Mouse (Mus musculus) heart, adult 11 months (tissue): Measurements from ENCODE around the gene Sox5.
A peak's percentile ranks its signal among the peaks of the same experiment; 100 is the strongest.

Source experiments
- DNase-seq: peaks from one replicate; pipeline ENCODE4 v3.0.0; 2022

The Sox5 gene

DNA sequence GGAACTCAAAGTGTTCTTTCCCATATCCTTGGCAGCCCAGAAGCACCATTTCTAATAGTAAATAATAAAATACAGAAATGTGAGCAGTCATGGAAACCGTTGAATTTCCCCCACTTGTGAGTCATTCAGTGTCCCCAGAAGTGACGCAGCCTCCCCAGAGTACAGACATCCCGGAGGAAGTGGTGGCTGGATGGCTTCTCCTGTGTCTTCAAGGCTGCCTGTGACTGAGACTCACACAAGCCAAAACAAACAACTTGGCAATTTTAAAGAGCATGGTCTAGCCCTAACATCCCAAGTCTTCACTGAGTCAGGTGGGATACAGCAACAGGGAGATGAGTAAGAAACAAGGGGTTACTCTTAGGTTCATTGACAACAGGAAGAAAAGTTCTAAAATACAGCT is 511.5 kb downstream of the Sox5 start:
- peak; percentile 90 for DNase-seq

DNA sequence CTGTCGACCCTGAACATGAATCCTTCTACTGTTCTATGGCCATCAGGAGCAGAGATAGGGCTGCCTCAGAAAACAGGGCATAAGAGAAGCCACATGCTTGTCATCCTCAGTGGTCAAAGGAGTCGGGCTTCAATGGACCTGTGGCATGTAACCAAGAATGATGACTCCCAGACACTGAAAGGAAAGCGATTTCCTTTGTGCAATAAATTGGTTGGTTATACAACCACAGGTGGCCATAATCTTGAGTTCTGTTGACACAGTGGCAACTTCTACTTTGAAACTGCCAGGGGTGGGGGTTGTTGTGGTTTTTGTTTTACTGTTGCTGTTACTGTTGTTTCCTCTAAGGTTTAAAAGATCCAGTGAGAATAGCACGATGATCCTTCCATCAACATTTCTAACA is 512.1 kb downstream of the Sox5 start:
- peak; percentile 51 for DNase-seq

DNA sequence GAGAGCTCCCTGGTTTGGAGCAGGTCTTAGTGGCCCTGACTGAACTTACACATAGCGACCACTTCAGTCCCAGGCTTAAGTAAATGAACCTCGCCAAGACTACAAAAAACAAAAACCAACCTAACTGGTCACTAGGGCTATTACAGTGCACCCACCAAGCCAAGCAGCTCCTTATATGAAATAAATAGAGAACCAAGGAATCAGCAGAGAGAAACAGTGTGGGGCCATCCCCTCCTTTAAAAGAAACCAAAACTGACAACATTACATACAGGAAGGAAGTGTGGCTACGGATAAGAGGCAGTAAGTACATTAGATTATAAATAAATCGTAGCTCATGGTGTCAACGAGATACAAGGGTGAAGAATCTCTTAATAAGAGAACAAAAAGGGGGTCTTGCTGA is 516.0 kb downstream of the Sox5 start:
- no peak for DNase-seq

DNA sequence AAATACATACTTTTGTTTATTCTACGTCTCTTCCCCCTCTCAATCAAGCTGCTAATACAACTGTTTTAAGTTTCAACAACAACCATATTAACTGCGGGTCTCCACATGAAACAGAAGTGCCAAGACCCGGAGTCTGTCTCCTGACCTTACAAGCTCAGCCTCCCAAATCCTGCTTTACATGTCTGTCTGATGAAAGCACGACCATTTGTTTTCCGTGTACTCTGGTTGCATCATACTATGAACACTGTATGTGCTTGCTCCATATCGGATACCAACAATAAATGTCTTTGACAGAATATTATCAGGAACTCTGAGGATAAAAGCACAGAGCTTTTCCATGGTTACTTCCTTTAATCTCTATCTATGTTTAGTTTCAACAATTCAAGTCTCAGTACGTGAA is 516.8 kb downstream of the Sox5 start:
- no peak for DNase-seq

DNA sequence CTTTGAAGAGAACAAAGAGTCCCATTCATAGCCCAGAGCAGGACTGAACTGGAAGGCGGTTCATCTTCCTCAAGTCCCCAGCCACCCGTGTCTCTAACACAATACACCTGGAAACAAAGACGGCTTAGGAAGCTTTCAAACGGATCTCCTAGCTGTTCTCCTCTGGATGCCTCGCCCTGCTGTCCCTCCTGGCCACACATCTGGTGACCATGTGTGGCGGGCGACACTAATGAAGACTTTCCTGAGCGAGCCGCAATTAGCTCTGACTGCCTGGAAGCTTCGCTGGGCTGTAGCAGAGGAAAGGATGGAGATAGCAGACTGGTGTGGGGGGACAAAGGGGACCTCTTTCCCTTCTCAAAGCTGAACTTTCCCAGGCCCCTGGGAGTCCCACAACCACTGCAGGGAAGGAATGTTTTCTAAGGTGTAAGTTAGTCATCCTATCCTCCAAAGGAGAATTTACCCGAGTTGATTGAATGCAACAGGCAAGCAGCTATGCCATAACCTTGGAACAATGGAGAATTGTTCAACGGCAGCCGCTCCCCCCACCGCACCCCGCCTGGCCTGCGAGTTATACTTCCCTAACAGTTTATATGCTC is 517.4 kb downstream of the Sox5 start:
- no peak for DNase-seq

DNA sequence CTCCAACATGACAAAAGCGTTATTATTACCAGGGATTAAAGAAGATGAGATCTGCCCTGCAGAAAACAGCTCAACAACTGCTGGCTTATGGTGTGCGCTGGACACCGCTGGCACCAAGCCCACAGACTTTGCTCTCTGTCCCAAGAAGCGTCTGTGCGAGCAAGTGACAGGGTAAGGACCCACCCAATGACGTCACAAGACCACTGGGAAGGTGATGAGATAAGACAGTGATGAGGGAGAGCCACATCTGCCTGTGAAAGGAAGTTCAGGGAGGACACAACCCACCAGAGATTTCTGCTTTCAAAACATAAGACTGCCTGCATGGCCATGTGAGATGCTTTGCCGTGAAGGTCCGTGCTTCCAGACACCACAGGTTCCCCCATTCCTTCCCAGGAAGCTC is 525.3 kb downstream of the Sox5 start:
- DNase-seq = peak; percentile 94

DNA sequence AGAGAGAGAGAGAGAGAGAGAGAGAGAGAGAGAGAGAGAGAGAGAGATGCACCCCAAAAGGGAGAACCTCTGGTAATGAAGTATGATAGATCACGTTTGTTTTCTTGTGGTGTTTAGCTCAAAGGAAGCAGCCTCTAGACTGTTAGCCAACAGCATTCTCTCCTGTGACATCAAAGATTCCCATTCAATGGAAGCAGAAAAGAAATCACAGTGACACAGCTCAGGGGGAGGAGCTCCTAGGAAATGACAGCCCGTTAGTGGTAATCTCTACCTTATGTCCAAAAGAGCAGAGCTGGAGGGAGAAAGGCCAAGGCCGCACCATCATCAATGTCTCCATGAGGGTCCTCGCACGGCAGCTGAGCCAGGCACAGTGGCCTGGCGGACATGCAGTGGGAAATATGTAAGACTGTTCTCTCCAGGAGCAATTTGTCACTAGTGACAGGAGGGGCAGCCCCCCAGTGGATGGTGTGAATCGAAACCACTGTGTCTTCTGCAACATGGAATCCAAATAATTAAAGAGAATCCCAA is 529.5 kb downstream of the Sox5 start:
- DNase-seq = no peak

DNA sequence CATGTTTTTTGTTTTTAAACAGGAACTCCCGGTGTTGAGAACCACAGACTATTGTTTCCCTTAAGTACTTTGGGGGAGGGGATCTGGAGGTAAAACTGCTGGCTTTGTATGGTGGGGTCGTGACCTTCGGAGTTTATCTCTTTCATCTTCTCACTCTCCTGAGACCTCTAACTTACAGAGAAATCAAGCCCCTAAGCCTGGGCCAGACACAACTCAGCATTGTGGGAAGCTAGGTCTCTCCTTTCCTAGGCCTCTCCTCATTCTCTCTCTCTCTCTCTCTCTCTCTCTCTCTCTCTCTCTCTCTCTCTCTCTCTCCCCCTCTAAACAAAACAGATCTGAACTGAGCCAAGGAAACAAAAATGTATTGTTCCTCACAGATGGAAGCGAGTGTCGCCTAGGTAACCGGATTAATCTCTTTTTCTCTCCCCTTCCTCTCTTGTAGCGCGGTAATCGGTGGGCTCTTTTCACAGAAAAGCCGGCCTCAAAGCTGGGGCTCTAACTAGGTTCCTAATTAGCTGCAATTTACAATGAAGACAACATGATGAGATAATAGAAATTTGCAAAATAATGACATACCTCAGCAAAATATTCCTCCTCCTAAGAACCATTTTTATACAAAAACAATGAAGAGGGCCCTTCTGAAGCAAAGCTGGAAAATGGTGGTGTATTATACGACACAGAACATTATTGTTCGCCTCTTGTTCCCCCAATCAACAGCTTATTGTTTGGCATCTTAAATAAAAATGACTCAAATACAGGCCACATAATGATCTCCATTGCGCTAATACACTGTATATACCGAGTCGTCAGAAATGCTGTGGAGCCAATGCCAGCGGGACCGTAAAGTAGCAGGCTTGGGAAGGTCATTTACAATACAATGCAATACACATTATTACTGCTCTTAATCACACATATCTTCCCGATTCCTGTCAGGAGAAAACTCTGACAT is 530.3 kb downstream of the Sox5 start:
- no peak for DNase-seq

DNA sequence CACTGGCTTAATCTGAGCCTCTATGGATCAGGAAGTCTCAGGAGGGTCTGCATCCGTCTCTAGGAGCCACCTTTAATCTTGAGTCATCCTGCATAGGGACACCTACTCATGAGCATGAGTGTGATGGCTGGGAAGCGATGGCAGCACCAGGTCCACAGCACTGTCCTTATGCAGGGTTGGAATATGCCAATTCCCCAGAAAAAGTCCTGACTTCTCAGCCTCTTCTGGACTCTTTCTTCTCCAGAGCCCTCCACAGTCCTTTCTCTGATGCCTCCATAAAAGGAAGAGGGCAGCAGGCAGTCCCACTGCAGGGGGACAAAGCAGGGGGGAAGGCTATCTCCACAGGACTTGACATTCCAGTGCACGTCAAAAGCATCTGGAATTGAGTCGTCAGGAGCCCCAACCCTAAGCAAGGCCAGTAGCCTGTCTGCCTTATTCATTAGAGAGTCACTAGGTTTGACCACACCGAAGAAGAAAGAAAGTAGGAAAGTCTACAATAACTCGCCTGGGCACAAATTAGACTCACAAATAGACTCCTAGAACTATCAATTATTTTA is 531.1 kb downstream of the Sox5 start:
- no peak for DNase-seq

DNA sequence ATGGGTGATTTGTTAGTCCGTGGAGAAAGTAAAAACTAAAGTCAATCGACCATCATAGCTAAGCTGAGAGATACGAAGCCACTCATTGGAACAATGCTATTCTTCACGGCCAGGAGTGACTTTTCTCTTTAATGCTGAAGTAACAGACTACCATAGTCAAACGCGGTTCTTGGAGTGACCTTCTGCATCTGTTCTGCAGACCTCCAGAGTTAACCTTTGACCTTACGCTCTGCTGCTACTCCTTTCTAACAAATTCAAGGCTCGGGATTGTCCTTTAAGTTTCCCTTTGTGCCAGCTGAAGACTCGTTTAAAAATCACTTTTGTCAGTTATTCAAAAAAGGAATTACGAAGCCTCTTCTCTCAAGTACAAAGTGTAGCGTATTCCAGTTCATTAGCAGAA is 545.2 kb downstream of the Sox5 start:
- DNase-seq = no peak

DNA sequence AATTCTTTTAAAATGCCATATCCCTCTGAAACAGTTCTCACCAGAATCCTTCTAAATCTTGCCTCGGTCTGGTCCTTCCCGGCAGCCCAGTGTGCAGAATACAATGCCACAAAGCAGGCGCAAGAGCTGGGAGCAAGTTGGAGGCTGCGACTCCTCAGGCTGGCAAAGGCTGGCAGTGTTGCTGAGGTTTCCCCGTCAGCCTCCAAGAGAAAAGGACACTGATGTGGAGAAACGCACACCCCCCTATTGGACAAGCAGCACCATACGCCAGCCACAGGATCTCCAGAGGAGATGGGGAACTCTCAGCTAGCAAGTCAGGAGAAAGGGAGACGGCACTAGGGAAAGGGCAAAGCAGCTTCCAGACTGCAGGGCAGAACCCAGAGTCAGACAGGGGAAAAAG is 577.8 kb downstream of the Sox5 start:
- peak; percentile 88 for DNase-seq

DNA sequence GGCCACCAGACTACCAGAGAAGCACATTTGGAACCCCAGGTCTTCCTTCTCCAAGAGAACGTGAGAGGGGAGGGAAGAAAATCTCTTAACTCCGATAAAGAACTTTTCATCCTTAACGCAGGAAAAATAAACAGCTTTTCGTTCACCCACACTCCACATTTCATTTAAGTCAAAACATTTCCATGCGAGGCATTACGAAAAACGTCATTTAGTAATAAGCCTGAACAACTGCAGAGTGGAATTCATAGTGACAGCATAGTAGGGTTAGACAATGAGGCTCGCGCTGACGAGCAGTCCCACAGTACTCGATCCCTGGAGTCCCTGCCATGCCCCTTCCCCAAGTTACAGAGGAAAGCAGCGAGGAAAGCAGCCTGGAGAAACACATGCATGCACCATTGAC is 578.8 kb downstream of the Sox5 start:
- DNase-seq = peak; percentile 49

DNA sequence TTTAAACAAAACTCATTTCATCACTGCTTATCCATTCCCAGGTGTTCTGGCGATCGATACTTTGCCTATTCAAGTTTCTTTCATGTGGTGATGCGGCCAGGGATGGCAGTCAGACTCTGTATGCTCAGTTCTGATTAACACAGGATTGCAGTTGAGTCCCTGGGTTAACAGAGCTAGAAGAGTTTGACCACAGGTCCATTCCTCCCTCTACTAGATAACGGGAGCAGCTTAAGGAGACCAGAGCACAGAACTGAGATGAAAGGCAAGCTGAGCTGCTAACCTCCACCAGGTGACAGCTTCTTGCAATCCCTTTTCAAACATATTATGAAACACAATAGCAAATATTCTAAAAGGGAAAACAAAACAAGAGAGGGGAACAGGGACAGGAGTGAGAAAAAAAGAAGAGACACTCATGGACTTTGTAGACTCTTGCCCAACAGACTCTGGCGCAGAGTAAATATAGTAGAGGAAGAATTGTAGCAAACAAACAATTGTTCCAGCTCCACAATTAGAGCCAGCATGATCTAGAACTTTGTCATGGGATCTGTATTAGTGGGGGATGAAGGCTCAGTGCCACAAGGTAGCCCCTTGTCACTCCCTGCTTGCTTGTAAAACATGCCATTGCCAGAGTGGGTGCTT is 580.3 kb downstream of the Sox5 start:
- DNase-seq = peak; percentile 61

DNA sequence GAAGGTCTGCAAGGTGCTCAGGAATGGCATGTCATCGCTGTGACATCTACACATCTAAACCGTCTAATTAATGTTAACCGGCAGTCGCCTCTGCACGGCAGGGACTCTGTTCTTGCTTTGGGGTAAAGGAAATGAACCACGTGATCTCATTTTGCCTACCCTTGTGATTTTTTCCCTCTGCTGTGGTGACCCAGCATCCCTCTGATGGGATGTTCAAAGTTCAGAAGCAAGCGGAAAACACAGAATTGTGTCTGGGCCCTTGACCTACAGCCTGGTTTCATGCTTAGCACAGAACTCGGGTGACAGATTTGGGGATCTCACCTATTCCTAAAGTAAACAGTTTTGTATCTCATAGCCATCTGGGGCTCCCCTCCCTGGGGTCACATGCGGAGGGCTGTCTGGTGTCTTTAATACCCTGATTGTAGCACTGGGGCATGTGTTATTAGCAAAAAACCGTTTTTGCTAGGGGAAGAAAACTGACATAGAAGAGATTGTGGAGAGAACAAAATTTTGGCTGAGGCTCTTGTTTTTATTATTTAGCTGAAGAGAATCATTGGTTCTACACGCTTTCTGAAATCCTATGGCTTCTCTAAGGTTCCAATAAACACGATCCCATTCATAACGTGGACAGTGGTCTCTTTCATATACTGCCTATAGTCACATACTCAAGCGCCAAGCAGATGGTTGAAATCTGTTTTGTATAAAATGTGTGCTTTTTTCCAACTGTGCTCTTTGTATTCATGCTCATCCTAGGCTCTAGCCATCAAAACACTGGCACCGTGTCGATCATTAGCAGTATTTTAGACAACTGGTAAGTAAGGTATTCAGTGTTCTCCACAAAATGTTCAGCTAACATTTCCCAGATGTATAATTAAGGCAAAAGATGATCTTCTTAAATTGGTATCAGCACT is 584.3 kb downstream of the Sox5 start:
- DNase-seq = peak; percentile 81

DNA sequence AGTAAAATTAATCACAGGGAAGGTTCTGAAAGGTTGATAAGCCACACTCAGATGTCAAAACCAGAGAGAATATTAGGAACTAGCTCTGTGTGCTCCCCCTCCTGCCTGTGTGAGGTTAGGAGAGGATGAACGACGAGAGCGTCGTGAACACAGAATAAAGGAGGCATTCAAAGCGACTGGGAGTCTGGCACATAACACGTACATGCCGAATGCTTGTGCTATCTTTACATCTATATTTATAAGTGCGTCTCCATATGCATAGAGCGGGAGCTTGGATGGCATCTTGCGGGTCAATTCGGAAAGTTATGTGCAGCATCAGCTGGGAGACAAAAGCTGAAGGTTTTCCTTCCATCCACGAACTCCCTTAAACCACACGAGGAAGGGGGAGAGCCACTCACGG is 585.8 kb downstream of the Sox5 start:
- peak; percentile 49 for DNase-seq

DNA sequence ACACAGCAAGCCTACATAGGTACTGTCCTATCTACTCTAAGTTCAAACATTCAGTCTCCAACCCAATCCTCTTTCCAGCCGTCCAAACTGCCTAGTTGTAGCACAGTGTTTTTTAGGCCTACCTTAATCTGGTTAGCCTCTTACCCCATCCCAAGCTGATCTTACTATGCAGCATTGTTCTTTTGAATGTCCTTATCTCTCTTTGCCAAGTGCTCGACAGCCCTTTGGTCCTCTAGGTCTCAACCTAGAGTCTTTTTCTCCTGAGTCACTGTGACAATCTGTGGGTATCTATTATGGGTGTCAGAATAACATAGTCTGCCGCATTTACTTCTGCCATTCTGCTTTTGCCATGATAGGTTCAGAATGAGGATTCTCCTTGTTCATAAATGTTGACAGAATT is 598.7 kb downstream of the Sox5 start:
- no peak for DNase-seq

DNA sequence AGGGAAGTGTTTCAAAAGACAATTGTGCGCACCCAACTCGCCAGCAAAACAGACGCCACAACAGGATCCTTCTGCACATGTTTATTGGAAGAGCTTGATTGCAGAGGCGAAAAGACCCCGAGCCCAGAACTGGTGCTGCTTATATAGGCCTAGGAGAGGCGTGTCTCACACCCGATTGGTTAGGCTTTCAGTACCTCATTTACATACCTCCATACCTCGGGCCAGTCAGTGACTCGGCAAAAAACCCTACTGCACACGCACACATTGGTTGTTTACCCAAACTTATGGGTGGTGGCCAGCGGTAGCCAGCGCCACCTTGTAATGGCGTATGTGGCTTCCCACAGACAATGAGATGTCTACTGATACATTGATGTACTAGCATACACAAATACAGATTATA is 599.3 kb downstream of the Sox5 start:
- peak; percentile 55 for DNase-seq

DNA sequence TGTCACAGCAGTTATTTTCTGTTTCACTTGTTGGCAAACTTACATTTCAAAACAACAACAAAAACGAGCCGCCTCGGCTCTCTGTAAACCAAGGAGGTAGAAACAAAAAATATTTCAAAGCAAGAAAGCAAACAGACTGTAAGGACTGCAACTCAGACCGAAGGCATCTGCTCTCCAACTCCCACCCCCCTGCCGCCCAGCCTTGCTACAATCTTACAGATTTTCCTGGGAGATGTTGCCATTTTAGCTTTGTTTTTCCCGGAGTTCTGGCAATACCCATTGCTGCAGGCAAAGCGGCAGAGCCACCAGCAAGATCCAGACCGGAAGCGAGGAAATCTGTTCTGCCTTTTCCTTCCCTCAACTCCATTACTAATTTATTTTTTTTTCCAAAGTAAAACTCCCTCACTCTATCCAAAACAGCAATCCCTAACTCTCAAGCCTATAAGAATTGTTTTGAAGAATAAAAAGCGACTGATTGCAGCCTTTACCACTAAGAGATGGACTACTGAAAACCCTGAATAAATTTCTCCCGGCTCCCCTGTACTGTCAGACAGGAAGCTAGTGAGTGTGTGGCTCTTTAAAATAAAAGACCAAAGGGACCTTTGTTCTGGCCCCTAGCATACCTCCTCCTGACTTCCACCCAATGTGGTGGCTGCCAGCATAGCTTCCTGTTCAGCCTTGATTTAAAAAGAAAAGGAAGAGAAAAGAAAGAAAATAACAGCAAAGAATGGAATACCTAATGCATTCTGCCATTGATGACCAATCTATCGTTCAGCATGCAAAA is 600.5 kb downstream of the Sox5 start:
- peak; percentile 86 for DNase-seq

DNA sequence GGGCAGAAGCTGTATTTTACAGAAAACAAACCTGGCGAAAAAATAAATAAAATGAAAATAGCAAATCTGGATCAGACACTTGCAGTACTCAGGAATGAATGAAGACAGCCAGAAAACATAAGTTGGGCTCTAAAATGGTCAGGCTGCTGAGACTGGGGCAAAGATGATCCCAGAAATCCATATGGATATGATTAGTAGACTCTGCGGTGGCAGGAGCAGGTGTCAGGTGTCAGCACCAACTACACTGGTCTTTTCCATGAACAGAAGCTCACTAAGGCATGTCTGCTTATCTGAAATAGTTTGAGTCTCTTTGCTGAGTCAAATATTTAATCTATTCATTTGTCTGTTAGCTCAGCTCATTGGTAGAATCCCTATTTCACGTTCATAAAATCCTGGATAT is 602.7 kb downstream of the Sox5 start:
- peak; percentile 29 for DNase-seq

DNA sequence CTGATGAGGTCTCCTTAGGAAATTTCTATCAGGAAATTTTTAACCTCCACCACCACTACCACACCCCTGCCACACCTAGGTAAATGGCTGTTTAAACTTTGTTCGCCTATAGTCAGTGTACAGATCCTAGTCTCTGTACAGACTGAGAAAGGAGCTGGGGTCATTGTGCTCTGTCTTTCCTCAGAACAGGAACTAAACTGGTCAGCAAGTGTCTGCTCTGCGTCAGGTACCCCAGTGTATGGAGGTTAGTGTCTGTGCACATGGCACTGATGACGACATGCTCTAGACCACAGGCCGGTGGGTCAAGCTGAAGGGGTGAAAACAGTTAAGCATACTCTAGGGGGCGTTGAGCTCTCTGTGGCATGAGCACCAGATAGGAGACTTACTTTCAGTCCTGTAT is 605.1 kb downstream of the Sox5 start:
- DNase-seq = peak; percentile 61

DNA sequence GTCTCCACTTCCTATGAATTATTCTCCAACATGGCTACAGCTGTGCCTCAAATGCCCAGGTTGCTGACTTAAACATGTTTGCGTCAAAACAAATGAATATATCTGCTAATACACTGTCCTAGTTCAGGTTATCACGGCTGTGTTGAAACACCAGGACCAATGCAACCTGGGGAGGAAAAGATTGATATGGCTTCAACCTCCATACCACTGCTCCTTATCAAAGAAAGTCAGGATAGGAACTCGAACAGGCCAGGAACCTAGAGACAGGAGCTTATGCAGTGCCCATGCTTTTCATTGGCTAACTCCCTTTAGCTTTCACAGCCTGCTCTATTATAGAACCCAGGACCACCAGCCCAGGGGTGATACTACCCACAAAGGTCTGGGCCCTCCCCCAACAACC is 606.2 kb downstream of the Sox5 start:
- peak; percentile 52 for DNase-seq

DNA sequence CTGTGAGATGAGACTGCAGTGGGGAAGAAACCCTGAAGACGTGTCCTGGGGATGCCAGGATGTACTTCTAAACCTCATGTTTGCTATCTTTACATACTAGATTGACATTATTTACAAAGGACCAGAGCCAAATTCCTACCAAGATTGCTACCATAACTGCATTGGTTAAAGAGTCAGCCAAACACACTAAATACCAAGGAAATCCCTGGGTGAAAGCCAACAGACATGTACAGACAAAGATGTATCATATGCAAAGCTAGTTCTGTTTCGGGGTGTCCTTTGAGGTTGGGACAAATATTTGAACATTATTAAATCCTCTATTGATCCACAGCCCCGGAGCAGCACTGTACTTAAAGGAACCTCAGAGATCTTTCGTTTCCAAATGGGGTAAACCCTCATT is 611.2 kb downstream of the Sox5 start:
- no peak for DNase-seq
